Mouse (Mus musculus): ENCODE data around the gene Cdca7. TPM values are rescaled to one million over a fixed set of nuclear protein-coding genes. Genes with fewer than 3 reads are reported as not detected.

Cdca7 gene
- polyA plus RNA-seq (2015; fragmentation: Nextera tagmentation; extraction: Ambion mirVana): 71.1 and 83.7 TPM in 2 replicates

GRCm38 (mm10) chr2:72475797-72476485 lies at the start of gene Cdca7:
TSS of gene Cdca7 (plus strand) at chr2:72476159.
- peaks cover 58% of the 10 kb centered on the region for H3K4me1 ChIP-seq (replicated peaks)
- peaks cover 24% of the 10 kb centered on the region for H3K36me3 ChIP-seq
- under 1% methylated on average over 58 of the region's 58 CpGs for WGBS (ENCODE audit: insufficient replicate concordance)
- peak within 1 kb of the TSS; percentile 86 for H3K4me2 ChIP-seq
- no peaks in the 10 kb centered on the region for H3K9me3 ChIP-seq (replicated peaks)
- DNase-seq (peak; percentile 73), ATAC-seq (ENCODE audit: low read depth) (peak; percentile 85)
- H3K27ac ChIP-seq: peak within 1 kb of the TSS; percentile 92
- H3K27me3 ChIP-seq: no peaks in the 10 kb centered on the region
- peak within 1 kb of the TSS; percentile 90 for H3K9ac ChIP-seq
- H3K4me3 ChIP-seq (replicated peaks): peak within 1 kb of the TSS; percentile 88

- H3K27ac ChIP-seq: no peak overlapping the region
- no peak overlapping the region for H3K4me3 ChIP-seq (replicated peaks)
- no peaks in the 10 kb centered on the region for H3K36me3 ChIP-seq
- no peak for DNase-seq
- no peak overlapping the region for H3K4me2 ChIP-seq
- no peaks in the 10 kb centered on the region for H3K9me3 ChIP-seq (replicated peaks)
- WGBS (ENCODE audit: insufficient replicate concordance): 68% methylated on average over 8 of the region's 8 CpGs
- no peak for ATAC-seq (ENCODE audit: low read depth)
- no peak overlapping the region for H3K9ac ChIP-seq
- H3K4me1 ChIP-seq (replicated peaks): no peaks in the 10 kb centered on the region
- H3K27me3 ChIP-seq: no peaks in the 10 kb centered on the region
Measured at GRCm38 (mm10) chr2:72426776-72427175, 49.2 kb upstream of the Cdca7 start.

GRCm38 (mm10) chr2:72427288-72427687 lies 48.7 kb upstream of the Cdca7 start:
- ATAC-seq (ENCODE audit: low read depth) (no peak), DNase-seq (no peak)
- Histone ChIP-seq H3K9ac (no peak overlapping the region), H3K27me3 (no peaks in the 10 kb centered on the region), H3K4me3 (replicated peaks) (no peak overlapping the region), H3K36me3 (no peaks in the 10 kb centered on the region), H3K4me1 (replicated peaks) (no peaks in the 10 kb centered on the region), H3K4me2 (no peak overlapping the region), H3K9me3 (replicated peaks) (no peaks in the 10 kb centered on the region), H3K27ac (no peak overlapping the region)
- WGBS (ENCODE audit: insufficient replicate concordance): 81% methylated on average over 11 of the region's 11 CpGs

- Histone ChIP-seq H3K36me3 (peaks cover 29% of the 10 kb centered on the region), H3K4me3 (replicated peaks) (no peak overlapping the region), H3K4me2 (no peak overlapping the region), H3K9ac (no peak overlapping the region), H3K27ac (no peak overlapping the region), H3K27me3 (no peaks in the 10 kb centered on the region), H3K4me1 (replicated peaks) (no peaks in the 10 kb centered on the region), H3K9me3 (replicated peaks) (no peaks in the 10 kb centered on the region)
- ATAC-seq (ENCODE audit: low read depth): no peak
- no peak for DNase-seq
- 82% methylated on average over 8 of the region's 8 CpGs for WGBS (ENCODE audit: insufficient replicate concordance)
Measured at GRCm38 (mm10) chr2:72438941-72439533, 36.9 kb upstream of the Cdca7 start.

GRCm38 (mm10) chr2:72441010-72441409 lies 34.9 kb upstream of the Cdca7 start:
- H3K4me1 ChIP-seq (replicated peaks): no peaks in the 10 kb centered on the region
- no peaks in the 10 kb centered on the region for H3K27me3 ChIP-seq
- WGBS (ENCODE audit: insufficient replicate concordance): 89% methylated on average over 9 of the region's 9 CpGs
- H3K36me3 ChIP-seq: peaks cover 26% of the 10 kb centered on the region
- no peaks in the 10 kb centered on the region for H3K9me3 ChIP-seq (replicated peaks)
- no peak overlapping the region for H3K27ac ChIP-seq
- ATAC-seq (ENCODE audit: low read depth): no peak
- H3K4me2 ChIP-seq: no peak overlapping the region
- no peak overlapping the region for H3K9ac ChIP-seq
- no peak for DNase-seq
- no peak overlapping the region for H3K4me3 ChIP-seq (replicated peaks)

- Histone ChIP-seq H3K9ac (no peak overlapping the region), H3K4me1 (replicated peaks) (no peaks in the 10 kb centered on the region), H3K27ac (no peak overlapping the region), H3K27me3 (no peaks in the 10 kb centered on the region), H3K9me3 (replicated peaks) (no peaks in the 10 kb centered on the region), H3K4me3 (replicated peaks) (no peak overlapping the region), H3K36me3 (peaks cover 20% of the 10 kb centered on the region), H3K4me2 (no peak overlapping the region)
- ATAC-seq (ENCODE audit: low read depth) (no peak), DNase-seq (no peak)
- WGBS (ENCODE audit: insufficient replicate concordance): 75% methylated on average over 6 of the region's 6 CpGs
Measured at GRCm38 (mm10) chr2:72442825-72443224, 33.1 kb upstream of the Cdca7 start.

GRCm38 (mm10) chr2:72443960-72444359 lies 32.0 kb upstream of the Cdca7 start:
- WGBS (ENCODE audit: insufficient replicate concordance): 53% methylated on average over 3 of the region's 3 CpGs
- peaks cover 16% of the 10 kb centered on the region for H3K36me3 ChIP-seq
- H3K9me3 ChIP-seq (replicated peaks): no peaks in the 10 kb centered on the region

GRCm38 (mm10) chr2:72446106-72446505 lies 29.9 kb upstream of the Cdca7 start:
- H3K4me1 ChIP-seq (replicated peaks): no peaks in the 10 kb centered on the region
- H3K4me2 ChIP-seq: no peak overlapping the region
- ATAC-seq (ENCODE audit: low read depth): no peak
- WGBS (ENCODE audit: insufficient replicate concordance): 83% methylated on average over 3 of the region's 3 CpGs
- H3K4me3 ChIP-seq (replicated peaks): no peak overlapping the region
- no peaks in the 10 kb centered on the region for H3K27me3 ChIP-seq
- H3K27ac ChIP-seq: no peak overlapping the region
- H3K9ac ChIP-seq: no peak overlapping the region
- DNase-seq: no peak
- H3K9me3 ChIP-seq (replicated peaks): no peaks in the 10 kb centered on the region
- H3K36me3 ChIP-seq: peaks cover 12% of the 10 kb centered on the region

More at GRCm38 (mm10) chr2:72443960-72444359, 32.0 kb upstream of the Cdca7 start:
- Histone ChIP-seq H3K4me2 (no peak overlapping the region), H3K9ac (no peak overlapping the region), H3K4me3 (replicated peaks) (no peak overlapping the region), H3K27me3 (no peaks in the 10 kb centered on the region), H3K4me1 (replicated peaks) (no peaks in the 10 kb centered on the region), H3K27ac (no peak overlapping the region)
- ATAC-seq (ENCODE audit: low read depth) (no peak), DNase-seq (no peak)

- Histone ChIP-seq H3K4me1 (replicated peaks) (no peaks in the 10 kb centered on the region), H3K9me3 (replicated peaks) (no peaks in the 10 kb centered on the region), H3K9ac (no peak overlapping the region), H3K27me3 (no peaks in the 10 kb centered on the region), H3K36me3 (peaks cover 6% of the 10 kb centered on the region), H3K27ac (no peak overlapping the region), H3K4me3 (replicated peaks) (no peak overlapping the region), H3K4me2 (no peak overlapping the region)
- DNase-seq: no peak
- WGBS (ENCODE audit: insufficient replicate concordance): 42% methylated on average over 5 of the region's 5 CpGs
- no peak for ATAC-seq (ENCODE audit: low read depth)
Measured at GRCm38 (mm10) chr2:72446615-72447014, 29.3 kb upstream of the Cdca7 start.

GRCm38 (mm10) chr2:72453563-72453962 lies 22.4 kb upstream of the Cdca7 start:
- Histone ChIP-seq H3K9ac (no peak overlapping the region), H3K27me3 (no peaks in the 10 kb centered on the region), H3K9me3 (replicated peaks) (no peaks in the 10 kb centered on the region), H3K4me1 (replicated peaks) (no peaks in the 10 kb centered on the region), H3K4me2 (no peak overlapping the region), H3K27ac (no peak overlapping the region), H3K36me3 (no peaks in the 10 kb centered on the region), H3K4me3 (replicated peaks) (no peak overlapping the region)
- no peak for DNase-seq
- no peak for ATAC-seq (ENCODE audit: low read depth)
- WGBS (ENCODE audit: insufficient replicate concordance): 47% methylated on average over 3 of the region's 3 CpGs

- Histone ChIP-seq H3K4me3 (replicated peaks) (no peak overlapping the region), H3K27ac (no peak overlapping the region), H3K36me3 (no peaks in the 10 kb centered on the region), H3K9ac (no peak overlapping the region), H3K9me3 (replicated peaks) (no peaks in the 10 kb centered on the region), H3K4me2 (no peak overlapping the region), H3K4me1 (replicated peaks) (0 out of 2 replicates have a peak, but pooled peaks cover 3% of the 10 kb centered on the region), H3K27me3 (no peaks in the 10 kb centered on the region)
- DNase-seq (no peak), ATAC-seq (ENCODE audit: low read depth) (no peak)
- WGBS (ENCODE audit: insufficient replicate concordance): 33% methylated on average over 1 of the region's 1 CpGs
Measured at GRCm38 (mm10) chr2:72456189-72456588, 19.8 kb upstream of the Cdca7 start.
